Mouse (Mus musculus) ES-E14 (cell line): ENCODE results near the gene Epb41l4b.

Experiments
- CHD2 ChIP-seq: IDR thresholded peaks from 2 replicates; pipeline ENCODE4 v1.6.1; 2014; ENCODE audit warnings: mild to moderate bottlenecking, low read depth, low read length, inconsistent platforms
- MAFK ChIP-seq: IDR thresholded peaks from 2 replicates; pipeline ENCODE4 v1.6.1; 2014; ENCODE audit warnings: mild to moderate bottlenecking, low read depth, low read length, inconsistent platforms; ENCODE audit not compliant: insufficient read depth
- ZC3H11A ChIP-seq: IDR thresholded peaks from 2 replicates; pipeline ENCODE4 v1.6.1; 2012; ENCODE audit warnings: low read depth, mild to moderate bottlenecking, inconsistent platforms, low read length, borderline replicate concordance
- ZNF384 ChIP-seq: IDR thresholded peaks from 2 replicates; pipeline ENCODE4 v1.6.1; 2012; ENCODE audit warnings: low read depth, low read length, inconsistent platforms

- no peak for TF ChIP-seq ZC3H11A
- TF ChIP-seq ZNF384 = no peak
- TF ChIP-seq CHD2 = no peak
- TF ChIP-seq MAFK = no peak
Observed at GRCm38 (mm10) chr4:56965586-56966179, 177.6 kb downstream of the Epb41l4b start.
